Mouse (Mus musculus): ENCODE results near the gene Btbd7. TPM values are rescaled to one million over a fixed set of nuclear protein-coding genes. Genes with fewer than 3 reads are reported as not detected.

Btbd7 gene
- polyA plus RNA-seq, 1 experiment = 22.1 TPM

DNA sequence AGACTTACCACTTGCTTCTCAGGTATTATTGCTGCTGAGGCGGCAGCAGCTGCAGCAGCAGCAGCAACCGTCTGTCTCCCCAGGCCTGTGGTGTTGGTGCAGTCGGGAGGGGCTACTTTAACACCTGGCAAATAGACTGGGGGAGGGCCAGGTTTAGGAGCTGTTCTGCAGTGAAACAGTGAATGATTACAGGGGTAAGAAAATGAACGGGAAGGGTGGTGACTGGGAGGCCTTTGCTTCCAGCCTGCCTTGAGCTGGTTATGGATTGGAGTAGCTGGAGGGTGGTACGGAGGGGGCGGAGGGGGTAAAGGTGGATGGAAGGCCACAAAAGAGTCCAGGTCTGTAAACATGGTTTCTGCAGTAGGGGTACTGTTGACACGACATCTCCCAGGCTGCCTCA, 90.3 kb downstream of the Btbd7 start:
- Histone ChIP-seq H3K4me1 (replicated peaks; ENCODE audit: control insufficient read depth, insufficient read depth, low read length) (peaks cover 35% of the 10 kb centered on the region), H3K36me3 (ENCODE audit: control insufficient read depth, insufficient read depth, low read length) (peaks cover 24% of the 10 kb centered on the region), H3K27ac (ENCODE audit: control insufficient read depth, insufficient read depth, low read length) (peak overlapping the region; percentile 89), H3K4me3 (ENCODE audit: control insufficient read depth, insufficient read depth, low read length) (no peak overlapping the region), H3K27me3 (ENCODE audit: control insufficient read depth, insufficient read depth, low read length) (no peaks in the 10 kb centered on the region)
- 61% methylated on average over 7 of the region's 7 CpGs for WGBS
- peak; percentile 74 for DNase-seq
- no peak for TF ChIP-seq POLR2A (IDR thresholded peaks at IDR 0.05; ENCODE audit: control insufficient read depth, extremely low read depth, insufficient read depth, low read length, poor library complexity)
- no peak for TF ChIP-seq CTCF (IDR thresholded peaks at IDR 0.05; ENCODE audit: borderline replicate concordance, control insufficient read depth, extremely low read depth, insufficient read depth, low read length, poor library complexity)

- peaks cover 14% of the 10 kb centered on the region for H3K36me3 ChIP-seq (ENCODE audit: control insufficient read depth, insufficient read depth, low read length)
- DNase-seq = no peak
Measured at GRCm38 (mm10) chr12:102785593-102785985, 92.7 kb downstream of the Btbd7 start.

DNA sequence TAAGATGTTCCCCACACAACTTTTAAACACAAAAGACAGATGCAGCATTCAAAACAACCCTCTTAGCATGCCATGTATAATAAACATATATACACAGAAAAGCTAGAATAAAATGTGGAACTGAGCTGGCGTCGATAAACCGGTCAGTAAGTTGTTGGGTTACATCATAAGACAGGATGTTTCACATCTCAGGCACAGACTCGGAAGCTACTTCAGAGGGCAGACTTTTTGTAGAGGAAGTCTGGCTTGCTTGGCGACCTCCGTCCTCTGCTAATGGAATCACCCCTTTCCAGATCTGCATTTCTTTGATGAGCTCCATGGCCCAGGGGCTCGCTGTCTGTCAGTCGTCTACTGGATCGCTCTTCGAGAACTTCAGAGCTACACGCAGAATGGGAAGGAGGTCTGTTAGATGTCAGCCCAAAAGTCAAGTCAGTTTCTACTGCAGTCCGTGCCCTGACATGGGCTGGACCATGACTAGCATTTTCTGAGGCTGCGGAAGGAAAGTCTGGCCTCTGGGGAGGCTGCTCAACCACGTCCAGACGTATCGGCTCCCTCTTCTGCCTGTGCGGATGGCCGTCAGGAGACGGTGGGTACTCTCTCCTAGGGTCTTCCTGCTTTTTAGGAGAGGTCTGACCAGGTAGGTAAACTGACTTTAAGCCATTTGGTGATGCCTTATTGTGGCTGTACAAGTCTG, 93.2 kb downstream of the Btbd7 start:
- Histone ChIP-seq H3K27ac (ENCODE audit: control insufficient read depth, insufficient read depth, low read length) (peak overlapping the region; percentile 54; the same call in 1 of the 2 replicates), H3K4me1 (replicated peaks; ENCODE audit: control insufficient read depth, insufficient read depth, low read length) (peaks cover 30% of the 10 kb centered on the region), H3K27me3 (ENCODE audit: control insufficient read depth, insufficient read depth, low read length) (no peaks in the 10 kb centered on the region), H3K36me3 (ENCODE audit: control insufficient read depth, insufficient read depth, low read length) (peaks cover 10% of the 10 kb centered on the region; the same call in 1 of the 2 replicates), H3K4me3 (ENCODE audit: control insufficient read depth, insufficient read depth, low read length) (no peak overlapping the region)
- DNase-seq = no peak
- WGBS = 89% methylated on average over 19 of the region's 19 CpGs
- TF ChIP-seq POLR2A (IDR thresholded peaks at IDR 0.05; ENCODE audit: control insufficient read depth, extremely low read depth, insufficient read depth, low read length, poor library complexity) = no peak
- no peak for TF ChIP-seq CTCF (IDR thresholded peaks at IDR 0.05; ENCODE audit: borderline replicate concordance, control insufficient read depth, extremely low read depth, insufficient read depth, low read length, poor library complexity)

More at GRCm38 (mm10) chr12:102785593-102785985, 92.7 kb downstream of the Btbd7 start:
- Histone ChIP-seq H3K4me1 (replicated peaks; ENCODE audit: control insufficient read depth, insufficient read depth, low read length) (peaks cover 34% of the 10 kb centered on the region), H3K4me3 (ENCODE audit: control insufficient read depth, insufficient read depth, low read length) (no peak overlapping the region), H3K27me3 (ENCODE audit: control insufficient read depth, insufficient read depth, low read length) (no peaks in the 10 kb centered on the region), H3K27ac (ENCODE audit: control insufficient read depth, insufficient read depth, low read length) (no peak overlapping the region)
- 93% methylated on average over 5 of the region's 5 CpGs for WGBS
- no peak for TF ChIP-seq CTCF (IDR thresholded peaks at IDR 0.05; ENCODE audit: borderline replicate concordance, control insufficient read depth, extremely low read depth, insufficient read depth, low read length, poor library complexity)
- TF ChIP-seq POLR2A (IDR thresholded peaks at IDR 0.05; ENCODE audit: control insufficient read depth, extremely low read depth, insufficient read depth, low read length, poor library complexity) = no peak

- Histone ChIP-seq H3K27ac (ENCODE audit: control insufficient read depth, insufficient read depth, low read length) (peak overlapping the region; percentile 96), H3K36me3 (ENCODE audit: control insufficient read depth, insufficient read depth, low read length) (peaks cover 10% of the 10 kb centered on the region; the same call in 1 of the 2 replicates)
Measured at GRCm38 (mm10) chr12:102782841-102783240, 95.4 kb downstream of the Btbd7 start.

GRCm38 (mm10) chr12:102779452-102779851, 98.8 kb downstream of the Btbd7 start:
- Histone ChIP-seq H3K36me3 (ENCODE audit: control insufficient read depth, insufficient read depth, low read length) (peaks cover 20% of the 10 kb centered on the region), H3K27ac (ENCODE audit: control insufficient read depth, insufficient read depth, low read length) (no peak overlapping the region), H3K27me3 (ENCODE audit: control insufficient read depth, insufficient read depth, low read length) (no peaks in the 10 kb centered on the region), H3K4me1 (replicated peaks; ENCODE audit: control insufficient read depth, insufficient read depth, low read length) (peaks cover 22% of the 10 kb centered on the region), H3K4me3 (ENCODE audit: control insufficient read depth, insufficient read depth, low read length) (no peak overlapping the region)
- WGBS = 95% methylated on average over 3 of the region's 3 CpGs
- DNase-seq = no peak
- TF ChIP-seq POLR2A (IDR thresholded peaks at IDR 0.05; ENCODE audit: control insufficient read depth, extremely low read depth, insufficient read depth, low read length, poor library complexity) = no peak
- no peak for TF ChIP-seq CTCF (IDR thresholded peaks at IDR 0.05; ENCODE audit: borderline replicate concordance, control insufficient read depth, extremely low read depth, insufficient read depth, low read length, poor library complexity)

More at GRCm38 (mm10) chr12:102782841-102783240, 95.4 kb downstream of the Btbd7 start:
- peak; percentile 52 for DNase-seq
- H3K4me3 ChIP-seq (ENCODE audit: control insufficient read depth, insufficient read depth, low read length) = no peak overlapping the region
- peaks cover 29% of the 10 kb centered on the region for H3K4me1 ChIP-seq (replicated peaks; ENCODE audit: control insufficient read depth, insufficient read depth, low read length)
- no peaks in the 10 kb centered on the region for H3K27me3 ChIP-seq (ENCODE audit: control insufficient read depth, insufficient read depth, low read length)
- 28% methylated on average over 5 of the region's 5 CpGs for WGBS
- TF ChIP-seq POLR2A (IDR thresholded peaks at IDR 0.05; ENCODE audit: control insufficient read depth, extremely low read depth, insufficient read depth, low read length, poor library complexity) (no peak), CTCF (IDR thresholded peaks at IDR 0.05; ENCODE audit: borderline replicate concordance, control insufficient read depth, extremely low read depth, insufficient read depth, low read length, poor library complexity) (no peak)

DNA sequence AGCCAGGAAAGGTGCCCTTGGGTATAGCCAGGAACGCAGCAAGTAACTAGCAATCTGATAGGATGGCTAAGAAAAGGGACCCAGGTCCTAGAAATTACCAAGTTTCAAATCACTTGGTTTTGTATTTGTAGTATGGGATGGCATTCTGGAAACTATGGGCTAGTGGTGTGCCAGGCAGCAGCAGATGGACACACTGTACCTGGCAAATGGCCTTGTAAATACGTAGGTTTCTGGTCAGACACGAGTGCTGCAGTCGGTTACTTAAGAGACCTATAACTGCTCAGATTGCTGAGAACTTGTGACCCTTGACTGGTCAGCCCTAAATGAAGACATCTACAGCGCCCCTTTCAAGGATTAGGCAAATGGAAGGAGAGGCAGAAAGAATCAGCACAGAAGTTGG, 100.1 kb downstream of the Btbd7 start:
- 98% methylated on average over 5 of the region's 5 CpGs for WGBS
- peaks cover 25% of the 10 kb centered on the region for H3K36me3 ChIP-seq (ENCODE audit: control insufficient read depth, insufficient read depth, low read length)
- no peak for TF ChIP-seq POLR2A (IDR thresholded peaks at IDR 0.05; ENCODE audit: control insufficient read depth, extremely low read depth, insufficient read depth, low read length, poor library complexity)
- TF ChIP-seq CTCF (IDR thresholded peaks at IDR 0.05; ENCODE audit: borderline replicate concordance, control insufficient read depth, extremely low read depth, insufficient read depth, low read length, poor library complexity) = no peak

More for the DNA sequence above, 100.1 kb downstream of the Btbd7 start:
- no peak for DNase-seq
- no peaks in the 10 kb centered on the region for H3K27me3 ChIP-seq (ENCODE audit: control insufficient read depth, insufficient read depth, low read length)
- H3K27ac ChIP-seq (ENCODE audit: control insufficient read depth, insufficient read depth, low read length) = no peak overlapping the region
- peaks cover 17% of the 10 kb centered on the region for H3K4me1 ChIP-seq (replicated peaks; ENCODE audit: control insufficient read depth, insufficient read depth, low read length)
- H3K4me3 ChIP-seq (ENCODE audit: control insufficient read depth, insufficient read depth, low read length) = no peak overlapping the region

Data from thymus, adult 2 months (tissue).